Mouse (Mus musculus): ENCODE measurements around the gene Ilvbl.
"Not testable (repeated sequence)": the region's sequence is repeated elsewhere in the genome, so short reads cannot be mapped to it uniquely, and the experiment has no call there.

Gene Ilvbl

DNA sequence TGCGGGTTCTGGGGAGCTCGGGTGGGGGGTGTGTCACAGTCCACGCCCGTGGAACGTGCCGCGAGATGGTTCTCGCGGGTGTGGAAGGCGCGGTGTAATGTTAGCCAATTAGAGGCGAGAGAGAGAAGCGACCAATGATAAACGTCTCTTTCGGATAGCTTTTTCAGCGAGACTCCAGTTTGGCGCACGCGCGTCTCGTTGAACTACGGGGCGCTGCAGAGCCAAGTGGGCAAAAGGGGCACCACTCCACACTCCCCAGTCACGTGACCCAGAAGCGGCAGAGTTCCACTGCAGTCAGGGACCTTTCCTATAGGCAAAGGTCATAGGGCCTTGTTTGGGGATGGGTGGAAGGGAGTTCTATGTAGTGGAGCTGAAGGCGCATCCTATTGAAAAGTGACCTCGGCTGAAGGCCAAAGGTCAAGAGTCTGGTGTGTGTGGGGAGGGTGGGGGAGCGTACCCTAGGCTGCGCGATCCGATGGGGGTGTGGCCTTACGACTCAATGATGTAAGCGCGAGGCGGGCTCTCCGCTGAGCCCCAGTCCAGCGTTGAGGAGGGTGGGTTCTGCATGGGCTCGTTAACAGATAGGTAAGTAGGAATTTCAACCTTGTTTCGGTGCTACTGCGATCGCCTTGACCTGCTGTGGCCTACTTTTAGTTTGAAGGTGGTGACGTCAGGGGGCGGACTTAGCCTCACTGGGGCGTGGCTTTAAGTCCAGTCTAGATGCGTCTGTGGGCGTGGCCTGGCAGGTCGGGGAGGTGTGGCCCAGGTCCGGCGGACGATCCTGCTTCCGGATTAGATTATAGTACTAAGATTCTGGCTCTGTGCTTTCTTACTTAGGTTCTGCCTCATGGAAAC is at the start of gene Ilvbl:
Gene Ilvbl (plus strand): TSS at position 97 of the 855 bp plus-strand sequence.
- peak; percentile 78 to 93 for DNase-seq (ENCODE audit: low read depth in 1 of 2, low spot score in 2 of 2)

DNA sequence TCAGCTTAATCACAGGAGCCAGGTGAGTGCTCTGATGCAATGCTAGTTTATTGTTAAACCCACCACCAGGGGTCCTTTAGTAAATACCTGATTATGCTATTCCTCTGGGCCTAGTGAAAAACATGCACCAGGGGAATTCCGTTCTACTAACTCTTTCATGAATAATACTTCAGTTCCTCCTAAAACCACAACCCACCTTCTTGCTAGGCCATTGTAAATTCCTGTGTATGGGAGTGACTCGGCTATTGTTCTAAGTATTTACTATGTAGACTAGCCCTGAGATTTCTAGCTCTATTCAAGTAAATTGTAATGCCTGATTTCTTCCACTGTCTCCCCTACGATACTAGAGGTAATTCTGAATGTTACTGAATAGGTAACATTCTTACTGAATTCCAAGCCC is 49.1 kb upstream of the Ilvbl start:
- not testable (repeated sequence) for DNase-seq (ENCODE audit: low read depth in 1 of 2, low spot score in 2 of 2)

DNA sequence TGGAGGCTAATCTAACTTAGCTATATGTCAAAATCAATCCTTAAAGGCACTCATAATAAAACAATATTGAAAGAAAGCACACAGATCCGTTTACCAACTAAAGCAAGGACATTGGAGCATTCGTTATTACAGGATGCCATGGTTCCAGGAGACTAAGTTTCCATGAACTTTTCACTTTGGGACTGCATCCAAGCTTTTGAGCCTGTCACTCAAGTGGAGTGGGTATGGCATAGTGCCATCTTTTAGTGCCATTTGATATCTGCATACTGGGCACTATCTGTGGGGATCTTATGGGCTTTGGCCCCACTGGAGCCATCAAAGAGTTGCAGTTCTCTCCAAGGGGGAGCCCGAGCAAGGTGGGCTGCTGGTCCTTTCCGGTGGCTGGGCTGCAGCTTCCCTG is 48.6 kb upstream of the Ilvbl start:
- DNase-seq (ENCODE audit: low read depth in 1 of 2, low spot score in 2 of 2): no peak

DNA sequence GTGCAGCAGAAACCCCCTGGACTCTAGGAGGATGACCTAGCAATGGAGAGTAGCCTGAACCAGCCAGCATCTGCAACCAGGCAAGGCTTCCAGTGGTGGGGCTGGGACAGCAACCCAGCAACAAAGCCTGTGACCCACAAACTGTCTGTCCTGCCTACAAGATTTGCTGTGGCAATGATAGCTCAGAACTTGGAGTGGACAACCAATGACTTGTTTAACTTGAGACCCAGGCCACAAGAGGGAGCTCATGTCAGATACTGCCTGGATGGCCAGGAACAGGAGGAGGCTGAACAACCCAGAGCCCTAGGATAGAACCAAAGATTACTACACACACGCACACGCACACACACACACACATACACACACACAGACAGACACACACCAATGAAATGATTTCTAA is 33.2 kb upstream of the Ilvbl start:
- DNase-seq (ENCODE audit: low read depth in 1 of 2, low spot score in 2 of 2): no peak

DNA sequence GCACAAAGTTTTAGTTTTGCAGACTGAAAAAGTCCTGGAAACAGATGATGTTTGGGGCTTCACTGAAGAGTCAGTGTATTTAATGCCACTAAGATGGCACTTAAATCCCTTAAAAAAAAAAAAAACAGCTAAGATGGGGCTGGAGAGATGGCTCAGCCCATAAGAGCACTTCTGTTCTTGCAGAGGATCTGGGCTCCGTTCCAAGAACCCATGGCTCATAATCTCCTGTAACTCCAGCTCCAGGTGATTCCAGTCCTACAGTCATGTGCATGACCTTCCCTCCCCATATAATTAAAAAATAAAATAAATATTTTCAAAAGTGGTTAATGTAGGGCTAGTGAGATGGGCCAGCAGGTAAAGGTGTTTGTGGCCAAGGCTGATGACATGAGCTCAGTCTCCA is 9.1 kb upstream of the Ilvbl start:
- no peak for DNase-seq (ENCODE audit: low read depth in 1 of 2, low spot score in 2 of 2)

DNA sequence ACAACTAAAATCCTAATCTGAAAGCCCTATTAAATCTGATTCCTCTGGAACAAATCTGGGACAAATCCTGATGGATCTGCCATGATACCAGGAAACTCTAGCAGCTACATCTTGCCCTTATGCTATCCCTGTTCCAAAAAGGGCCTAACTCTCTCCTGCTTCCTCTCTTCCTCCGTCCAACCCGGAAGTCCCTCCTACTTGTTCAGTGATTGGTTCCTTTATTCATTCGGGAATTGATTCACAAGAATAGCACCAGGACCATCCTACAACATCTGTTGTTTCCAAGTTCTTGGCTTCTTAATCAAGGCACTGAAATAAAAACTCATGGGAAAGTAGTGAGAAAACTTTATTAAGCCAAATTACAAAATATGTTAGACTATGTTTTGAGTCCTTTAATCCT is 5.0 kb upstream of the Ilvbl start:
- DNase-seq (ENCODE audit: low read depth in 1 of 2, low spot score in 2 of 2): no peak

DNA sequence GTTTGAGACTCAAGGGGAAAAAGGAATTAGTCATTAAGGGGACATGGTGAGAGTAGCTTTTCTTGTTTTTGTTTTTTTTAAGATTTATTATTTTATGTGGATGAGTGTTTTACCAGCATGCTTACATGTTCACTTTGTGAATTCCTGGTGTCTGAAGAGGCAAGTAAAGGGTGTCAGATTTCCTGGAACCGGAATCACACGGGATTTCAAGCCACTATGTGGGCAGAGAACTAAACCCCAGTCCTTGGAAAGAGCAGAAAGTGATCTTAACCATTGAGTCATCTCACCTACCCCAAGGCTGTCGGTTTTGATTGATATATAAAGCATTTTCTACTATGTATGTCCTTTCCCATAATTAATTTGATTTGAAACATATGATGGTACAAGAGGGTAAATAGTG is 4.5 kb upstream of the Ilvbl start:
- no peak for DNase-seq (ENCODE audit: low read depth in 1 of 2, low spot score in 2 of 2)

DNA sequence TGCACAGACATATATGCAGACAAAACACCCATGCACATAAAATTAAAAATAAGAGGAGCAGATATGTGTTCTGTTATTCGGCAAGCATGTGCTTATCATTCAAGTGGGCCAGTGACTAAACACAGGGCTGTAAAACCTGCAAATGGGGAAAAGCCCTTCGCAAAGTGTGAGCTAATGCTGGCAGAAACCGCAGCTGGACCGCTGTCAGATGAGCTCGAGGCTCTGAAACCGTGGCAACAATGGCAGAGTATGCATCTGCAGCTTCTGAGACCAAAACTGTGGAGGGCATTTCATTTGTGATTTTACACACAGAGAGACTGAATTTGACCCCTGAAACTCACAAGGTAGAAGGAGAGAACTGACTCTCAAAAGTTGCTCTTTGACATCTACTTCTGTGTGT is 3.7 kb upstream of the Ilvbl start:
- DNase-seq (ENCODE audit: low read depth in 1 of 2, low spot score in 2 of 2): no peak

DNA sequence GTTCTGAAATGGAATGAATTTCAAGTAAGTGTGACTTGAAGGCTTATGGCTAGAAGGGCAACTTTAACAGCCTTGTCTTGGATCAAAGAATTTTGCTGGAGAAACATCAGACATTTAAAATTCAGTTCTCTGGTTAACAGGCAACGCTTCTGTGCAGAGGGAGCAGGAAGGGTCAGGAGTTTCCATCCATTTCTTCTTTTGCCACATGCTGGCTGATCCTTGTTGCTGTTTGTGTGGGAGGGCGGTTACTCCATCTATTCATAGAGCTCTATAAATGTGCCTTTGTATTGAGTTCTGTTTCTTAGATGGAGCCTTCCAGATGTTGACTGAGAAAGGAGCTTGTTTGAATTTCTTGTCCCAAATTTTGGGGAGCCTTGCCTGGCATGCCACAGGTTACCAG is 3.2 kb upstream of the Ilvbl start:
- no peak for DNase-seq (ENCODE audit: low read depth in 1 of 2, low spot score in 2 of 2)

DNA sequence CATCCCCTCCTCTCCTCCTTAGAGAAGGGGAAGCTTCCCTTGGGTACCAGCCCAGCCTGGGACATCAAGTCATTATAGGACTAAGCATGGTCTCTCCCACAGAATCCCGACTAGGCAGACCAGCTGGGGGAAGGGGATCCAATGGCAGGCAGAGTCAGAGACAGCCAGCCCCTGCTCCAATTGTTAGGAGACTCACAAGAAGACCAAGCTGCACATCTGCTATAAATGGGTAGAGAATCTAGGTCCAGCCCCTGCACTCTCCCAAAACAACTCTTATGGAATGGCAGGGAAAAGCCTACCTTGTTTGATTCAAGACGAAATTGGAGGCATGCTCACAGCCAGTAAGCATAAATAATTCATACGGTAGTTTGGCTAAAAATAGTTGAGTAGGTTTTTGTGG is 920 bp upstream of the Ilvbl start:
- no peak for DNase-seq (ENCODE audit: low read depth in 1 of 2, low spot score in 2 of 2)

DNA sequence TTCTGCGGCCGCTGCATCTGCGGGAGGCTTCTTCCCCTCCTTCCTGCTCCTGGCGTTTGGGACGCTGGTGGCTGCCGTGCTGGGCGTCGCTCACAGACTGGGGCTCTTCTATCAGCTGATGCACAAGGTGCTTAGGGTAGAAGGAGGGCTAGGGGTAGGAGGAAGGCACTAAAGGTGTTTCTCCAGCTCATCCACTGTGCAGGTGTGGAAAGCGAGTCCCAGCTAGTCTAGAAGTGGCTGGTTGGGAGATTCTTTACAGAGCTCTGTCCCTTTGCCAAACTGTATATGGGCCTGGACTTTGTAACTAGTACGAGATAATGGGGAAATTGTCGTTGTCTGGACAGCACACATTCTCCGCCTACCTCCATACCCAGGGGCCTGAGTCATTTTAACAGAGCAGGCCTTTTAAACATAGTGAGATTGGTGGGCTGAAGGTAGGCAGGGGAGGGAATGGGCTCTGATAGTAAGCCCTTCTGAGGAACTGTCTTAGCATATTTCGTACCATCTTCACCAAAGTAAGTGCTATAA is 1.0 kb downstream of the Ilvbl start:
- DNase-seq (ENCODE audit: low read depth in 1 of 2, low spot score in 2 of 2): no peak

DNA sequence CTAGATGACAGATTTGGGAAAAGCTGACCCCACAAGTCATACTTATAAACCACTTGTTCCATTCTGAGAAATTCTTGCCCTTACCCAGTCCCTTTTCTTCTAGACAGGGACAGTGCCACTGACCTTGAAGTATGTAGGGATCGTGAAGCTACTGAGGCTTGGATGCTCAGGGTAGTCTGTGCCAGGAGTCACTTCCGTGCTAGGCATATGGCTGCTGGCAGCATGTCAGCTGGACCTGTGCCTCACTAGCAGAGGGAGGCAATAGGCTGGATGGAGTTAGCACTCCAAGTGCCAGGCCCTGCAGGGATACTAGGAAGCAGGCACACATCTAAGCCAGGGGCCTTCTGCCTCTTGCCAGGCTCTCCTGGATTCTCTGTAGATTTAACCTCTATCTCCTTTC is 1.5 kb downstream of the Ilvbl start:
- no peak for DNase-seq (ENCODE audit: low read depth in 1 of 2, low spot score in 2 of 2)

DNA sequence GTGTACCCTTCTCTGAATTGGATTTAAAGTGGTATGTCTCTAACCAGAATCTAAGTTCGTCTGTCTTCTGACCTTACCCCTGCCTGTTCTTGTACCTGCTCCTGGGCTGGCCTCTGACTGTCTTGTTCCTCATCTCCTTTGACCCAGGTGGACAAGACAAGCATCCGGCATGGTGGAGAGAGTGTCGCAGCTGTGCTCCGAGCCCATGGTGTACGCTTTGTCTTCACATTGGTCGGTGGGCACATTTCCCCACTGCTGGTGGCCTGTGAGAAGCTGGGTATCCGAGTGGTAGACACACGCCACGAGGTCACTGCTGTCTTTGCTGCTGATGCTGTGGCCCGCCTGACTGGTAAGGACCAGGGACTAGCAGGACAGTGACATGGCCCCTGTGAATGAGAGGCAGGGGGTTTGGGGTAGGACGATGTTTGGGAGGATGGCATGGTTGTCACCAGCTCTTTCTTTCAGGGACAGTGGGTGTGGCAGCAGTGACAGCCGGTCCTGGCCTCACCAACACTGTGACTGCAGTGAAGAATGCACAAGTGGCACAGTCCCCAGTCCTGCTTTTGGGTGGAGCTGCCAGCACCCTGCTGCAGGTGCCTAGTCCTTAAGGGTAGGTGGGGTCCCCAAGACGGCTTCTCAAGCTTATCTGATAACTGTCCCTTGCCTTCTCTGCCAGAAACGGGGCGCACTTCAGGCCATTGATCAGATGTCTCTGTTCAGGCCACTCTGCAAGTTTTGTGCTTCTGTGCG is 2.5 kb downstream of the Ilvbl start:
- no peak for DNase-seq (ENCODE audit: low read depth in 1 of 2, low spot score in 2 of 2)

DNA sequence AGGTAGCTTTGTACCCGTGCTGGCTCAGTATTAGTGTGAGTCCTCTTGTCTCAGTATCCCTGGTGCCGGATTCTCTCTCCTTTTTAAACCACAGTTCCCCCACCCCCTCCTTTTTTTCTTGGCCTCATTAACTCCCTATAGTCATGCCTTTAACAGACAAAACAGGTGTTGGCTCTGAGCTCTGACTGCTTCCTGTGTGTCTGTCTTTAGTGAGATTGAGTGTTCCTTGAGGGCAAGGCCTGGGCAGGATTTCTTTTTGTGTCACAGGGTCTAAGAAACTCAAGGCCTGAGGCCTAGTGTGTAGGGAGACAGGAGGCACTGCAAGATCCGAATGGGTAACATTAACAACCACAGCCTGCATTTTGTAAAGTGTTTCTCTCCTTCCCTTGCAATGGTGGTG is 4.1 kb downstream of the Ilvbl start:
- DNase-seq (ENCODE audit: low read depth in 1 of 2, low spot score in 2 of 2): no peak

DNA sequence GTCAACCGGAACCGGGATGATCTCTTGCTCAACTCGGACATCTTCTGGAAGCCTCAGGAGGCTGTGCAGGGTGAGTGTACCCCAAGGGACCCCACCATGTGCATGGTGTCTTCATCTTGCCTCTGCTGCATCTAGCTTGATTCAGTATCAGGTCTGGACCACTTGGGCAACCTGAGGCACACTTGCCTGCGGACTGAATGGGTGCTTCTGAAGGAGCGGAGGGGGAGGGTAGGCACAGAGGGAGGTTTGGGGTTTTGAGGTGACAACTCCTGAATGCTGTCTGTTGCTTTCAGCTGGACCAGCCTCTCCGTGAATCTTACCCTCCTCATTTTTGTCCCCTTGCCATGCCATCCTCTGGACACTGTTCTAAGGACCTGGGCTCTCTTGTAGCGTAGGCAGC is 7.0 kb downstream of the Ilvbl start:
- no peak for DNase-seq (ENCODE audit: low read depth in 1 of 2, low spot score in 2 of 2)

DNA sequence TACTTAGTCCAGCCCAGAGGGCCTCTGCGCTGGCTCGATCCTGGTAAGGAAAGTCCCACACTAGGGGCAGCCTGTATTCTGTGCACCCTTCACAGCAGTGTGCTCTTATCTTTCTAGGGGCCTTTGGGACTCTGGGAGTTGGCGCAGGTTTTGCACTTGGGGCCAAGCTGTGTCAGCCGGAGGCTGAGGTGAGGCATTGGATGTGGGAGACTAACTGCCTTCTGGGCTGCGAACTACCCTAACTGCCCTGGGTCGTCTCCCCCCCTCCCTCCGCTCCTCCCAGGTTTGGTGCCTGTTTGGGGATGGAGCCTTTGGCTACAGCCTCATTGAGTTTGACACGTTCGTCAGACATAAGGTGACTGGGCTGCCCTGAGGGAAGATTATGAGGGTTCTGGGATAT is 9.2 kb downstream of the Ilvbl start:
- no peak for DNase-seq (ENCODE audit: low read depth in 1 of 2, low spot score in 2 of 2)

DNA sequence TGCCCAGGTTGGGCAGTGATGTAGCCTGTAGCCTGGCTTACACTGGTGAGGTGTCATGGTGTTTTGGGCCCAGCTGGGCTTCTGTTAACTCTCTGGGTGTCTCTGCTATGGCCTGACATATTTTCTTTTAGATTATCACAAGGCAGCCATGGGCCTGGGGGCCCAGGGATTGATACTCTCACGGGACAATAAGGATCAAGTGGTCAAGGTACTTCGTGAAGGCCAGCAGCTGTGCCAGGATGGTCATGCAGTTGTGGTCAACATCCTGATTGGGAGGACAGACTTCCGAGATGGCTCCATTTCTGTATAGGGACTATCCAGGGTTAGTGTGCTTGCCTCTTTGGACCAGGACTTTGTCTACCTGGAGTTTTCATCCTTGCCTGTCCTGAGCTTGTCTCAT is 9.8 kb downstream of the Ilvbl start:
- no peak for DNase-seq (ENCODE audit: low read depth in 1 of 2, low spot score in 2 of 2)

DNA sequence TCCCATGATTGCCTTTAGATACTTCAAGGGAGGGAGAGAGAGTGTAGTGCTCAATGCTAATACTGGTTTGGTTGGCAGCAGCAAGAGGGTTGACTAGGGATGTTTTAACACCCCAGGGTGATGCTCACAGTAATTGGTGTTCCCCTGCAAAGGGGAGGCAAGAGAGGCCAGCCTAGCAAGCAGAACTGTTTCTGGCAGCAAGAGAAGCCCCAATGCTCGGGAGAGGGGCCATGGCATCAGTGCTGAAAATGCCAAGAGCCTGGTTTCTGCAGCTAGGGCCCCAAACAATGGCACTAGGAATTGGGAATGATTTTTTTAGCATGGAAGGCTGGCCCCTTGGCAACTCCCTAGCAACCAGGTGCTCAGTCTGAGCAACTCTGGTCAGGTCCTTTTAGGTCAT is 10.8 kb downstream of the Ilvbl start:
- no peak for DNase-seq (ENCODE audit: low read depth in 1 of 2, low spot score in 2 of 2)

DNA sequence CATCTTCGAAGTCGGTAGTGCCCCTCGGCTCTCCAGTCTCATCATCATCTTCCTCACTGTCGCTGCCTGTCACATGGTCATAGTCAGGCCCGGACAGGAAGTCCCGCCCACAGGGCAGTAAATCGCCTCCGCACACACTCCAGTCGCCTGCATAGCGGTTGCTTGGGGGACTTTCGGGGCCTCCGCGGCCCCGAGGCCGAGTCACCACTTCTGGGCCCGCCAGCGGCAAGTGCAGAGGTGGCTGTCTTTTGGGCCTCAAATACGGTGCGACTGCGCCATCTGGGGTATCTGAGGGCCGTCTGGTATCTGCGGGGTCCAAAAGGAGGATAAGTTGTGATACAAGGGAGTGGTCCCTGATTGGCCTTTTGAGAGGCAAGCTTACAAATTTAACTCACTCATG is 11.5 kb downstream of the Ilvbl start:
- no peak for DNase-seq (ENCODE audit: low read depth in 1 of 2, low spot score in 2 of 2)

DNA sequence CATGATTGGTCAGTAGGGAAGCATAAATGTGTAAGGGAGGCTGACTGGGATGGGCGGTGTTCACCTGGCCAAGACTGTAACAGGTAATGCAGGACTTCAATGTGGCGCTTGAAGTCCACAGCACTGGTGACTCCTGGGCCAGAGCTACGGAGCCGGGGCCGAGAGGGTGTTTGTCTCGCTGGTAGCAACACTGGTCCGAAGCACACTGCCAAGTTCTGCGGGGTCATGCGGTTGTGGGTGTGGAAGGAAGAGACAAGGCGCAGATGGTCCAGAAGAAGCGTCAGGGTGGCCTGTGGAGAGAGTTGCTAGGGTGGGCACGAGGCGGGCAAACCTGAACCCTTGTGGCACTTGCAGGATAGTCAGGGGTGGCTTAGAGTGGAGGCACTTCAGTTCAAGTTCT is 11.9 kb downstream of the Ilvbl start:
- no peak for DNase-seq (ENCODE audit: low read depth in 1 of 2, low spot score in 2 of 2)

DNA sequence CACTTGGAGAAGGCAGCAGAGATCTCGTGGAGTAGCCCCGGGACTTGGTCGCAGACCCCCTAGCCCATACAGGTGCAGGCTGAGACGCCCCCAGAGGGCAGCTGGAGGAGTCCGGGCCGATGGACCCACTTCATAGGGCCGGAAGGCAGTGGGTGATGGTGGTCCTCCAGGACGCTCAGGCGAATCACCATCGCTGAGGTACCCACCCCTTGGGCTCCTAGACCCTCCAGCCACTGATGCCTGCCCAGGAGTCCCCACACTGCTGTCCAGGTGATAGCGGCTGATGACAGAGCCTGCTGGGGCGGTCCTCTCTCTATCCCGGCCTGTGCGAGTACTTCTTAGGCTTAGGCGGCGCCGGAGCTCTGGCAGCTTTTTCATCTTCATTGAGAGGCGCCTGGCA is 15.1 kb downstream of the Ilvbl start:
- DNase-seq (ENCODE audit: low read depth in 1 of 2, low spot score in 2 of 2): no peak

DNA sequence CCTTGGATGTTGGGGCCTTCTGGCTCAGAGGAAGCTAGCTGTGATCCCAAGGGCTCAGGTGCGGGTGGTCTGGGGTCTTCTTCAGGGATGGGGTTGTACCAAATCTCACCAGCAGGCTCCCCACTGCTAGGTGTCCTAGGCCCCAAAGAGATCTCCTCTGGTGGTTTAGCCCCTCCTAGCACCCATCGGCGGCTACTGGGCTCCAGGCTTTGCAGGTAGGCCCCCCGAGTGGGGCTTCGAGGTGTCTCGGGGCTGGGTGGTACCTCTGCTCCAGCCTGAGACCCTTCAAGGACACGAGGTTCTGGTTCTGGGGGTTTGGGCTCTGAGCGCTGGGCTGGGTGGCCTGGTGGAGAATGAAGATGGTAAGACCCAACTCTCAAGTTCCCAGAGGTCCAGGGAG is 15.8 kb downstream of the Ilvbl start:
- no peak for DNase-seq (ENCODE audit: low read depth in 1 of 2, low spot score in 2 of 2)
